Mouse (Mus musculus): ENCODE measurements around the gene Klhl35.

DNA sequence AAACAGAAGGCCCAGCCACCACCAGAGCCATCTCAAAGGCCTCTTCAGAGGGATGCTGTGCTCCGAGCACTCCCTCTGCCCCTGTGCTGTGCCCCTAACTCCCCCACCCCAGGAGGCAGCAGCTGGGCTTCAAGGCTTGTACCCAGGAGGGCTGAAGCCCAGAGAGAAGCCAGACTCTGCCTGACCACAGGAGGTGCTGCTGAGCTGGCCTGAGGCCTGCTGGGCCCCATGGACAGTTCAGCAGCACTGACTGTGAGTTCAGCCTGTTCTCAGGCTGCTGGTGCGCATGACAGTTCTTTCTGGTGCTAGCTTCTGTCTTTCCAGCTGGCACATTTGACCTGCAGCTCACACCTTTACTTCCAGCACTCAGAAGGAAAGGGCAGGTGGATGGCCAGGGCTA is 20.0 kb upstream of the Klhl35 start:
- TF ChIP-seq CTCF (IDR thresholded peaks at IDR 0.05; ENCODE audit: insufficient read depth, low read length) (peak; percentile 4; the same call in 1 of the 2 replicates), POLR2A (IDR thresholded peaks at IDR 0.05; ENCODE audit: borderline replicate concordance, extremely low read depth, low read depth, low read length) (no peak)
